Mouse (Mus musculus): Measurements from ENCODE around the gene Hs3st6.

- TF ChIP-seq POLR2A (IDR thresholded peaks at IDR 0.05; ENCODE audit: insufficient read depth, low read depth, low read length) (no peak), CTCF (IDR thresholded peaks at IDR 0.05; ENCODE audit: insufficient read depth, low read depth, low read length) (no peak)
Measured at GRCm38 (mm10) chr17:24803952-24804951, 51.5 kb downstream of the Hs3st6 start, which contains the start of gene Meiob.
